Mouse (Mus musculus): ENCODE results near the gene Phlda1.

Gene Phlda1

DNA sequence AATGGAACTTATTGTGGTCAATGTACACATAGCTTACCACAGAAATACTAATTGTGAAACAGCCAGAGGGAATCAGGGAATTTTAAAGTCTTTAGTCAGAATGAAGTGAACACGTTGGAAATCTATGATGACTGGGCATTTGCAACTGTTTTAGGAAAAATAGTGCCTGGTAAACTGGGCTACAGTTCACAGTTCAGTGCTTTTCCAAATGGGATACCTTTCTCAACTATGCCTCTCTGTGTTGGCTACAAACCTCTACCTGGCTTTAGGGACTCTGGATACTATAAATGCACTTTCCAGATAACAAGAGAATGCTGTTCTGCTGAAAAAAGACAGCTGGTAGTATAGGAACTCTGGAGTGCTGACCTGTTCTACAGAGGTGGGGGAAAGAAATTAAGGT is 1.5 kb upstream of the Phlda1 start:
- no peak for DNase-seq (ENCODE audit: extremely low read depth, low read depth)

- no peak for DNase-seq (ENCODE audit: extremely low read depth, low read depth)
Observed at GRCm38 (mm10) chr10:111505406-111505805, 680 bp upstream of the Phlda1 start.

DNA sequence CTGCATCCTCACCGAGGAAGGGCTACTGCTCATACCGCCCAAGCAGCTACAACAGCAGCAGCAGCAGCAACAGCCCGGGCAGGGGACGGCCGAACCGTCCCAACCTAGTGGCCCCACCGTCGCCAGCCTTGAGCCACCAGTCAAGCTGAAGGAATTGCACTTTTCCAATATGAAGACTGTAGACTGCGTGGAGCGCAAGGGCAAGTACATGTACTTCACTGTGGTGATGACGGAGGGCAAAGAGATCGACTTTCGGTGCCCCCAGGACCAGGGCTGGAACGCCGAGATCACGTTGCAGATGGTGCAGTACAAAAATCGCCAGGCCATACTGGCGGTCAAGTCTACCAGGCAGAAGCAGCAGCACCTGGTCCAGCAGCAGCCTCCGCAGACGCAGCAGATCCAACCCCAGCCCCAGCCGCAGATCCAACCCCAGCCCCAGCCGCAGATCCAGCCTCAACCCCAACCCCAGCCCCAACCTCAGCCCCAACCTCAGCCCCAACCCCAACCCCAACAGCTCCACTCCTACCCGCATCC is 907 bp downstream of the Phlda1 start:
- no peak for DNase-seq (ENCODE audit: extremely low read depth, low read depth)

GRCm38 (mm10) chr10:111507460-111508211 is 1.6 kb downstream of the Phlda1 start:
- no peak for DNase-seq (ENCODE audit: extremely low read depth, low read depth)

DNA sequence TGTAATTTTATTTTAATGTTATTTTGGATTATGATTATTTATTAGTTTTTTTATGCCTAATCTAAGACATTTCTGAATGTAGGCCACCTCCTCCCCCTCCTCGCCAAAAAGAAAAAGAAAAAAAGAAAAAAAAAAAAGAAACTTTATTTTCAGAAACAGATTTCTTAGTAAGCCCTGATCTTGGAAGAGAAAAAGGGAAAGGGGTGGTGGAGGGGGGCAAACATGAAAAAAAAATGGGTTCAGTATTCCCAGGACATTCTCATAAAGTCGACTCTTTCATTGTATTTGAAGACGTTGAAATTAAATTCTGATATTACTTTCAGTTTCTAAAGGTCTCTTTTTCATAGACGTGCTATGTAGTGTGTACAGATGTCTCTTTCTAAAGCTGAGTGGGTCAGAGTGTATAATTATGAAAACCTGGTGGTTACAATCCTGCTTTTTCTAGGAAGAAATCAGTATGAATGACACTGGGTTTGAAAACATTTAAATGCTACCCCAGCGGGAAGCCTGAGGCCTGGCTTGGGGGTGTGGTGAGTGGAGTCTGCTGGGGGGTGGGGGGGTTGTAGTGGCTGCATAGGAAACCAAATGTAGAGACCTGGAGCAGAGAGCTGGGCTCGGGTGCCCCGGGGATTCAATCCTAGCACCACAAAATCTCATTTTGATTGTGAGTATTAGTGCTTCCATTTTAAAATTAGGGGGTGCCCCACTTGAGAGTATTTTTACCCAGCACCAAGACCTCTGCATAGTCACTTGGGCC is 2.4 kb downstream of the Phlda1 start:
- DNase-seq (ENCODE audit: extremely low read depth, low read depth): no peak

GRCm38 (mm10) chr10:111509103-111509784 is 3.2 kb downstream of the Phlda1 start:
- no peak for DNase-seq (ENCODE audit: extremely low read depth, low read depth)

GRCm38 (mm10) chr10:111509981-111510380 is 3.9 kb downstream of the Phlda1 start:
- no peak for DNase-seq (ENCODE audit: extremely low read depth, low read depth)

DNA sequence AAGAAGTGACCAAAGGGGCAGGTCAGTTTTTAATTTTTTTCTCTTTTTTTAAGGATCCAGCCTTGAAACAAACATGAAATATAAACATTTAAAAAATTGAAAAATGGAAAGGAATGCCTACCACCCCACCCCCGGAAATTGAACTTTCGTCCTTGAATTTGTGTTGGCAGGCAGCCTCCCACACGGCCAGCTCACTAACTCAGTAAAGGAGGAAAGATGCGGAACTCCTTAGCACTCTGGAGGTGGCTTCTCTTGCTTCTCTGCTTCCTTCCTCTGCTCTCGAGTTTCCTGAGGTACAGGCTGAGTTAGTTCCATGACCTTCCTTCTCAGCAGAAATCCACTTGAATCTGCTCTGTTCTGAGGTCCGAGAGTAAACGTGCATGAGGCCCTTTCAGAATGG is 4.7 kb downstream of the Phlda1 start:
- DNase-seq (ENCODE audit: extremely low read depth, low read depth): no peak

DNA sequence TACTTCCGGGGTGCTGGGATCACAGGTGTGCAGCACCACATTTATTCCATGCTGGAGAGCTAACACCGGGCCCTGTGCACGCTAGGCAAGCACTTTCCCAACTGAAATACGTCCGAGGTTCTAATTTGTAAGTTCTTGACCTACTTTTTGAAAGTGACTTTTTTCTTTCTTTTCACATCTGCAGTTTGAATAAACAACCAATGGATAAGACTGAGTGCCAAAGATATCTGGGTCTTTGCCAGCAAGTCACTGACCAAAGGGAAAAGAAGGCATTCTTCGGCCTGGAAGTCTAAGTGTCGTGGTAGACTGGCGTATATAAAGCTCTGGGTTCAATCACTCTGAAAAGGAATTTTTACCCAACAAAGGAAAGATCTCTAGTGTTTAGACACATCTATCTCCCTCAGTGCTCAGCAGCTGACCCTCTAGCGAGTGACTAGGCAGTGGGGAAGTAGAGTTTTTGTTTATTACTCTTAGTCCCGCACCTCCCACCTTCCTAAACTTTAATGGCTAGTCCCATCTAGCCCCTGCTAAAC is 6.0 kb downstream of the Phlda1 start:
- DNase-seq (ENCODE audit: extremely low read depth, low read depth): no peak

DNA sequence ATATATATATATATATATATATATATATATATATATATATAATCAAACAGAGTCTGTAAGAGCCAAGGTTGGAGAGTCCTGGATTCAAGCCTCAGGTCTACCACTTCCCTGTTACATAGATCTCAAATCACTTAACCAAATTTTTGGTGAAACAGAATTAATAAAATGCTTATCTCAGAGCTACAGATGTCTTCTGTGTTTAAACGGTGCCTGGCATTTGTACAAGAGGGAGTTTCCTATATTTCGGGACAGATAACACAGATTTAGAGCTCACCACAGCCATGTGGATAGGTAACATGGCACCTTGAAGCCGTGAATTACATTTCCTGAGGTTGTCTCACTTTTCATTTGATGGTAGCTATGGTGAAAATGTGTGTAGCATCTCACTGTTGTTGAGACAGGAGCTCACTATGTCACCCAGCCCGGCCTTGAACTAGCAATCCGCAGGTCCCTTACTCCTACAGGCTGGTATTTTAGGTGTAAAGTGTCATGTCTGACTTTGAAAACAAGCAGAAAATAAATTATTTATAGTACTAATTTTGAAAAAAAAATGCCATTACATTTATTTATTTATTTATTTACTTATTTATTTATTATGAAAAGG is 8.3 kb downstream of the Phlda1 start:
- DNase-seq (ENCODE audit: extremely low read depth, low read depth): no peak

GRCm38 (mm10) chr10:111515071-111516010 is 9.3 kb downstream of the Phlda1 start:
- DNase-seq (ENCODE audit: extremely low read depth, low read depth): no peak

DNA sequence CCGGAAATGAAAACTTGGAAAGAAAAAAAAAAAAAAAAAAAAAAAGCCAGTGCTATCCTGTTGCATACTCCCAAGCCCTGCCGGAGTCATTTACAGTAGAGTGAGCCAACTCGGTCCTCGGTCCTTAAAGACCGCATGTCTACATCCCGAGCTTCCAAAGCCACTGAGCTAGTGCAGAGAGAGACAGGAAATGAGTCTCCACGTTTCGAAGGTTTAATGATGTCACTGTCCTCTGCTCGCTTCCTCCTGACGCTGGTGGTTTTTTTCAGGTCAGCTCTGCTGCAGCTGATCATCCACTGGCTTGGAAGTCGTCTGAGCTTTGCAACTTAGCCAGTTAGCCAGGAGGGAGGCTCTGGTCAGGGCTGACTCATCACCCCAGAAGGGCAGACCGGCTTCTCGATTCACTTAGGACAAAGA is 10.1 kb downstream of the Phlda1 start:
- no peak for DNase-seq (ENCODE audit: extremely low read depth, low read depth)

- no peak for DNase-seq (ENCODE audit: extremely low read depth, low read depth)
Observed at GRCm38 (mm10) chr10:111516804-111517436, 10.8 kb downstream of the Phlda1 start.

DNA sequence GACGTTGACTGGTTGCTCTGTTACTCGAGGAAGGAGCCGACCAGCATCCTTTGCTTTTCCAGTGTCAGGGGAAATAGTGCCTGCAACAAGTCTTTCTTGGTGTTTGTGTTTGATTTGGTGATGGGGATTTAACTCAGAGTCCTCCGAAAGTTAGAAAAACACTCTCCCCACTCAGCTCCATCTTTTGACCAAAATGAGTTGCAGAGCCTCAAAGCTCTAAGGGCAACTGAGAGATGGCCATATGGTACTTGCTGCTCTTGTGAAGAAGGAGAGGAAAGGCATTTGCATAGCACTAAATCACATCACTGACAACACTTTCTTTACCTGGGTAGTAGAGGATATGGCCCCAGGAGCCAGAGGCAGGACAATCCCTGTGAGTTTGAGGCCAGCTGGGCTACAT is 12.3 kb downstream of the Phlda1 start:
- no peak for DNase-seq (ENCODE audit: extremely low read depth, low read depth)

GRCm38 (mm10) chr10:111519620-111520370 is 13.7 kb downstream of the Phlda1 start:
- no peak for DNase-seq (ENCODE audit: extremely low read depth, low read depth)

GRCm38 (mm10) chr10:111520621-111521020 is 14.5 kb downstream of the Phlda1 start:
- no peak for DNase-seq (ENCODE audit: extremely low read depth, low read depth)

GRCm38 (mm10) chr10:111521636-111522035 is 15.6 kb downstream of the Phlda1 start:
- no peak for DNase-seq (ENCODE audit: extremely low read depth, low read depth)

DNA sequence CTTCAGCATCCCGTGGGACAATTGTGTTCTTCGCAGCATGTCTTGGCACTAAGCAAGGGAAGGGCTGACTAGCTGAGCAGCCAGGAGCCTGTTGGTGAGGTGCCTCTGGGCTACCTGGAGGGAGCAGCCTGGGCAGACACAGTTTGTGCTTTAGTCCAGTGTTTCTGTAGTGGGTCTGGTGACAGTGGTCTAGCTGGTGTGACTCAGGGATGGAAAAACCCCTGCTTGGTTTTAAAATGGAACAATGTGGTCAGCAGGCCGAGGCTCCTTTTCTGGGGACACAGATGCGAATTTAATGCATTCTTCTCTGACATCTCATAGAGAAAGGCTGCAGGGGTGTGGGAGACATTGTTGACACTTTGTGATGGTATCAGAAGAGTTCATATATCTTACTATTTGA is 16.1 kb downstream of the Phlda1 start:
- no peak for DNase-seq (ENCODE audit: extremely low read depth, low read depth)

GRCm38 (mm10) chr10:111523894-111524293 is 17.8 kb downstream of the Phlda1 start:
- DNase-seq (ENCODE audit: extremely low read depth, low read depth): no peak

Data from MEL-GATA-1-ER (cell line).